Mouse (Mus musculus): Measurements from ENCODE around the gene Olfr118. TPM values are rescaled to one million over a fixed set of nuclear protein-coding genes. Genes with fewer than 3 reads are reported as not detected.
"Not testable (repeated sequence)": the region's sequence is repeated elsewhere in the genome, so short reads cannot be mapped to it uniquely, and the experiment has no call there.

Gene Olfr118
- polyA plus RNA-seq (2015; fragmentation: Nextera tagmentation; extraction: Ambion mirVana): not detected in 2 replicates

- no peak within 1 kb of the TSS for H3K4me3 ChIP-seq
- no peaks in the 10 kb centered on the region for H3K36me3 ChIP-seq
- H3K4me2 ChIP-seq: no peak within 1 kb of the TSS
- 51% methylated on average over 2 of the region's 2 CpGs for WGBS
- H3K27me3 ChIP-seq: no peaks in the 10 kb centered on the region
- H3K27ac ChIP-seq: no peak within 1 kb of the TSS
- ATAC-seq (ENCODE audit: borderline replicate concordance, extremely low read depth, low FRiP score, low TSS enrichment): no peak
- H3K4me1 ChIP-seq: no peaks in the 10 kb centered on the region
- no peaks in the 10 kb centered on the region for H3K9me3 ChIP-seq
- no peak within 1 kb of the TSS for H3K9ac ChIP-seq
Observed at GRCm38 (mm10) chr17:37666688-37667087, at the start of gene Olfr118. Gene Olfr118, plus strand, starts transcription at chr17:37666988.

GRCm38 (mm10) chr17:37627009-37627408, 39.8 kb upstream of the Olfr118 start, which contains the start of the genes Olfr115 and Olfr116:
Gene Olfr115, minus strand, starts transcription at chr17:37627109.
Gene Olfr116, minus strand, starts transcription at chr17:37627199.
- H3K4me2 ChIP-seq: no peak within 1 kb of the TSS
- no peak within 1 kb of the TSS for H3K9ac ChIP-seq
- H3K4me3 ChIP-seq: no peak within 1 kb of the TSS
- WGBS: 79% methylated on average over 2 of the region's 2 CpGs
- H3K27me3 ChIP-seq: no peaks in the 10 kb centered on the region
- H3K36me3 ChIP-seq: no peaks in the 10 kb centered on the region
- 0 out of 2 replicates have a peak, but pooled peaks cover 2% of the 10 kb centered on the region for H3K9me3 ChIP-seq
- ATAC-seq (ENCODE audit: borderline replicate concordance, extremely low read depth, low FRiP score, low TSS enrichment): no peak
- no peaks in the 10 kb centered on the region for H3K4me1 ChIP-seq
- no peak within 1 kb of the TSS for H3K27ac ChIP-seq

GRCm38 (mm10) chr17:37663682-37664081, 3.1 kb upstream of the Olfr118 start, which contains the start of gene Olfr117:
Gene Olfr117, minus strand, starts transcription at chr17:37663782.
- Histone ChIP-seq H3K4me1 (no peaks in the 10 kb centered on the region), H3K9me3 (no peaks in the 10 kb centered on the region), H3K27ac (no peak within 1 kb of the TSS), H3K36me3 (no peaks in the 10 kb centered on the region), H3K4me2 (no peak within 1 kb of the TSS), H3K4me3 (no peak within 1 kb of the TSS), H3K9ac (no peak within 1 kb of the TSS), H3K27me3 (no peaks in the 10 kb centered on the region)
- 49% methylated on average over 1 of the region's 1 CpGs for WGBS
- no peak for ATAC-seq (ENCODE audit: borderline replicate concordance, extremely low read depth, low FRiP score, low TSS enrichment)

GRCm38 (mm10) chr17:37696264-37696663, 29.5 kb downstream of the Olfr118 start, which contains the start of gene Olfr119:
Gene Olfr119, plus strand, starts transcription at chr17:37696564.
- not testable (repeated sequence) for H3K9me3 ChIP-seq; H3K4me1 ChIP-seq; ATAC-seq (ENCODE audit: borderline replicate concordance, extremely low read depth, low FRiP score, low TSS enrichment); H3K27me3 ChIP-seq; H3K4me2 ChIP-seq; H3K27ac ChIP-seq; H3K4me3 ChIP-seq; H3K36me3 ChIP-seq; H3K9ac ChIP-seq
- 67% methylated on average over 1 of the region's 1 CpGs for WGBS

GRCm38 (mm10) chr17:37721508-37721907, 54.7 kb downstream of the Olfr118 start, which contains the start of gene Olfr120:
Gene Olfr120, plus strand, starts transcription at chr17:37721808.
- no peak within 1 kb of the TSS for H3K27ac ChIP-seq
- no peaks in the 10 kb centered on the region for H3K27me3 ChIP-seq
- 45% methylated on average over 1 of the region's 1 CpGs for WGBS
- no peak for ATAC-seq (ENCODE audit: borderline replicate concordance, extremely low read depth, low FRiP score, low TSS enrichment)
- H3K4me2 ChIP-seq: no peak within 1 kb of the TSS
- H3K9ac ChIP-seq: no peak within 1 kb of the TSS
- H3K4me1 ChIP-seq: no peaks in the 10 kb centered on the region
- no peaks in the 10 kb centered on the region for H3K36me3 ChIP-seq
- no peak within 1 kb of the TSS for H3K4me3 ChIP-seq
- H3K9me3 ChIP-seq: no peaks in the 10 kb centered on the region

Other genes starting within 250 kb of the Olfr118 start
- gene Olfr108, start 221.5 kb upstream of the Olfr118 start, polyA plus RNA-seq (2015; fragmentation: Nextera tagmentation; extraction: Ambion mirVana): not detected in 2 replicates
- not detected in 2 replicates for gene Olfr109, start 208.1 kb upstream of the Olfr118 start, polyA plus RNA-seq (2015; fragmentation: Nextera tagmentation; extraction: Ambion mirVana)
- gene H2-M2, start 183.4 kb upstream of the Olfr118 start, polyA plus RNA-seq (2015; fragmentation: Nextera tagmentation; extraction: Ambion mirVana): 0.11 TPM in 1 of 2 replicates, not detected in the other
- not detected in 2 replicates for gene Olfr110, start 174.5 kb upstream of the Olfr118 start, polyA plus RNA-seq (2015; fragmentation: Nextera tagmentation; extraction: Ambion mirVana)
- not detected in 2 replicates for gene Olfr111, start 159.0 kb upstream of the Olfr118 start, polyA plus RNA-seq (2015; fragmentation: Nextera tagmentation; extraction: Ambion mirVana)
- gene Olfr112, start 97.5 kb upstream of the Olfr118 start, polyA plus RNA-seq (2015; fragmentation: Nextera tagmentation; extraction: Ambion mirVana): not detected in 2 replicates
- gene Olfr113, start 89.3 kb upstream of the Olfr118 start, polyA plus RNA-seq (2015; fragmentation: Nextera tagmentation; extraction: Ambion mirVana): not detected in 2 replicates
- gene Olfr114, start 74.2 kb upstream of the Olfr118 start, polyA plus RNA-seq (2015; fragmentation: Nextera tagmentation; extraction: Ambion mirVana): not detected in 2 replicates
- gene Olfr115, start 39.9 kb upstream of the Olfr118 start, polyA plus RNA-seq (2015; fragmentation: Nextera tagmentation; extraction: Ambion mirVana): not detected in 2 replicates
- gene Olfr116, start 39.8 kb upstream of the Olfr118 start, polyA plus RNA-seq (2015; fragmentation: Nextera tagmentation; extraction: Ambion mirVana): not detected in 2 replicates
- gene Olfr117, start 3.2 kb upstream of the Olfr118 start, polyA plus RNA-seq (2015; fragmentation: Nextera tagmentation; extraction: Ambion mirVana): not detected in 2 replicates
- gene Olfr119, start 29.6 kb downstream of the Olfr118 start, polyA plus RNA-seq (2015; fragmentation: Nextera tagmentation; extraction: Ambion mirVana): not detected in 2 replicates
- gene Olfr120, start 54.8 kb downstream of the Olfr118 start, polyA plus RNA-seq (2015; fragmentation: Nextera tagmentation; extraction: Ambion mirVana): not detected in 2 replicates
- gene Olfr121, start 81.9 kb downstream of the Olfr118 start, polyA plus RNA-seq (2015; fragmentation: Nextera tagmentation; extraction: Ambion mirVana): not detected in 2 replicates
- gene Olfr122, start 101.6 kb downstream of the Olfr118 start, polyA plus RNA-seq (2015; fragmentation: Nextera tagmentation; extraction: Ambion mirVana): not detected in 2 replicates
- not detected in 2 replicates for gene Olfr123, start 126.5 kb downstream of the Olfr118 start, polyA plus RNA-seq (2015; fragmentation: Nextera tagmentation; extraction: Ambion mirVana)
- gene Olfr124, start 132.9 kb downstream of the Olfr118 start, polyA plus RNA-seq (2015; fragmentation: Nextera tagmentation; extraction: Ambion mirVana): not detected in 2 replicates
- not detected in 2 replicates for gene Olfr125, start 166.0 kb downstream of the Olfr118 start, polyA plus RNA-seq (2015; fragmentation: Nextera tagmentation; extraction: Ambion mirVana)
- not detected in 2 replicates for gene Olfr126, start 180.5 kb downstream of the Olfr118 start, polyA plus RNA-seq (2015; fragmentation: Nextera tagmentation; extraction: Ambion mirVana)
- not detected in 2 replicates for gene Olfr127, start 233.4 kb downstream of the Olfr118 start, polyA plus RNA-seq (2015; fragmentation: Nextera tagmentation; extraction: Ambion mirVana)

Data from lung, embryonic 15.5 days (tissue).